Mouse (Mus musculus): Measurements from ENCODE around the gene Pgbd1.

- no peak for TF ChIP-seq CTCF (IDR thresholded peaks at IDR 0.05; ENCODE audit: extremely low read depth, insufficient read depth, low read length)
- no peak for TF ChIP-seq POLR2A (IDR thresholded peaks at IDR 0.05; ENCODE audit: extremely low read depth, insufficient read depth, low read length)
Measured at GRCm38 (mm10) chr13:21472427-21472826, 31.6 kb upstream of the Pgbd1 start.

All from cortical plate, adult 2 months (tissue).